Comparison of ENCODE assay signal across 10 mouse cellular contexts in genomic region chr4:142410596-142411573, GRCm38 (mm10).
DNase-seq lines count a peak whose midpoint lies in the region; ATAC-seq and TF ChIP-seq lines count a peak whose summit lies in the region.
"Had no signal": no experiment of that assay in that cellular context is flagged by ENCODE, and none has a peak within 500 bp of the region (broad histone marks: within the 10 kb centered on the region; RNA-seq: fewer than 3 reads in every experiment).

No protein-coding gene starts in this region.

- DNase-seq in lung, postnatal 10 days: peak; percentile 57
- no peak for DNase-seq in lung, adult 2 months
- DNase-seq in midbrain, postnatal 0 days (ENCODE audit: low spot score): peak; percentile 86
- DNase-seq in embryo, embryonic 10 days (ENCODE audit: low spot score): no peak
- no peak for DNase-seq in yolk sac, embryonic 10.5 days (ENCODE audit: low spot score)

- peak; percentile 91 for ATAC-seq in forebrain, embryonic 16.5 days
- ATAC-seq in hindbrain, embryonic 16.5 days: peak; percentile 73
- ATAC-seq in midbrain, postnatal 0 days (ENCODE audit: low FRiP score): no peak
- no peak for ATAC-seq in intestine, embryonic 15.5 days

- no peaks in the 10 kb centered on the region for H3K36me3 ChIP-seq in forebrain, embryonic 16.5 days (ENCODE audit: control insufficient read depth, insufficient read depth)
- H3K36me3 ChIP-seq in hindbrain, embryonic 16.5 days (ENCODE audit: control insufficient read depth, insufficient read depth, low read length): no peaks in the 10 kb centered on the region
- no peaks in the 10 kb centered on the region for H3K36me3 ChIP-seq in midbrain, postnatal 0 days (ENCODE audit: insufficient read depth, low read length)
- no peaks in the 10 kb centered on the region for H3K36me3 ChIP-seq in intestine, embryonic 15.5 days
- H3K36me3 ChIP-seq: lung, embryonic 15.5 days; stomach, embryonic 15.5 days had no signal

- H3K9ac ChIP-seq in forebrain, embryonic 16.5 days (replicated peaks; ENCODE audit: low read depth, low read length): 0 out of 2 replicates have a peak overlapping the region, but pooled peaks have one; percentile 5
- no peak overlapping the region for H3K9ac ChIP-seq in hindbrain, embryonic 16.5 days (ENCODE audit: low read depth, low read length)
- H3K9ac ChIP-seq in midbrain, postnatal 0 days (replicated peaks; ENCODE audit: low read length, poor library complexity, severe bottlenecking): no peak overlapping the region
- H3K9ac ChIP-seq in intestine, embryonic 15.5 days: no peak overlapping the region
- H3K9ac ChIP-seq: lung, embryonic 15.5 days; stomach, embryonic 15.5 days had no signal

- no peak overlapping the region for H3K4me3 ChIP-seq in lung, adult 2 months (replicated peaks; ENCODE audit: extremely low read depth, low read depth, low read length)
- peak overlapping the region; percentile 6; the same call in 1 of the 2 replicates for H3K4me3 ChIP-seq in forebrain, embryonic 16.5 days (replicated peaks; ENCODE audit: low read length)
- H3K4me3 ChIP-seq in hindbrain, embryonic 16.5 days (ENCODE audit: low read length): no peak overlapping the region
- no peak overlapping the region for H3K4me3 ChIP-seq in midbrain, postnatal 0 days (ENCODE audit: low read depth, low read length)
- no peak overlapping the region for H3K4me3 ChIP-seq in intestine, embryonic 15.5 days (replicated peaks)
- H3K4me3 ChIP-seq: lung, embryonic 15.5 days; stomach, embryonic 15.5 days had no signal

- peak overlapping the region; percentile 65 for H3K27ac ChIP-seq in forebrain, embryonic 16.5 days (ENCODE audit: low read length)
- H3K27ac ChIP-seq in hindbrain, embryonic 16.5 days (ENCODE audit: low read depth, low read length): peak overlapping the region; percentile 60; the same call in 1 of the 2 replicates
- H3K27ac ChIP-seq in midbrain, postnatal 0 days (ENCODE audit: low read depth, low read length): peak overlapping the region; percentile 40
- no peak overlapping the region for H3K27ac ChIP-seq in intestine, embryonic 15.5 days
- H3K27ac ChIP-seq: lung, embryonic 15.5 days; stomach, embryonic 15.5 days had no signal

- no peaks in the 10 kb centered on the region for H3K9me3 ChIP-seq in forebrain, embryonic 16.5 days (ENCODE audit: control insufficient read depth, low read length)
- no peaks in the 10 kb centered on the region for H3K9me3 ChIP-seq in hindbrain, embryonic 16.5 days (ENCODE audit: control insufficient read depth, low read length)
- no peaks in the 10 kb centered on the region for H3K9me3 ChIP-seq in midbrain, postnatal 0 days (ENCODE audit: low read length)
- H3K9me3 ChIP-seq in intestine, embryonic 15.5 days: no peaks in the 10 kb centered on the region
- H3K9me3 ChIP-seq: lung, embryonic 15.5 days; stomach, embryonic 15.5 days had no signal

- 65% methylated on average over 26 of the region's 26 CpGs for WGBS in lung, adult 2 months
- 32% methylated on average over 26 of the region's 26 CpGs for WGBS in forebrain, embryonic 16.5 days
- 54% methylated on average over 26 of the region's 26 CpGs for WGBS in hindbrain, embryonic 16.5 days
- 55% methylated on average over 26 of the region's 26 CpGs for WGBS in midbrain, postnatal 0 days
- 68% methylated on average over 26 of the region's 26 CpGs for WGBS in intestine, embryonic 15.5 days

- TF ChIP-seq CTCF in lung, adult 2 months (IDR thresholded peaks at IDR 0.05; ENCODE audit: insufficient read depth, low read length): no peak
- TF ChIP-seq CTCF in midbrain, postnatal 0 days (IDR thresholded peaks at IDR 0.05): no peak

- TF ChIP-seq POLR2A in lung, adult 2 months (IDR thresholded peaks at IDR 0.05; ENCODE audit: borderline replicate concordance, extremely low read depth, low read depth, low read length): no peak

- H3K27me3 ChIP-seq in forebrain, embryonic 16.5 days (replicated peaks; ENCODE audit: control insufficient read depth, insufficient read depth, low read length): no peaks in the 10 kb centered on the region
- H3K27me3 ChIP-seq in hindbrain, embryonic 16.5 days (replicated peaks; ENCODE audit: control insufficient read depth, insufficient read depth, low read length): no peaks in the 10 kb centered on the region
- H3K27me3 ChIP-seq in midbrain, postnatal 0 days (ENCODE audit: insufficient read depth, low read length): no peaks in the 10 kb centered on the region
- no peaks in the 10 kb centered on the region for H3K27me3 ChIP-seq in intestine, embryonic 15.5 days (replicated peaks)
- H3K27me3 ChIP-seq: lung, embryonic 15.5 days; stomach, embryonic 15.5 days had no signal

- H3K4me2 ChIP-seq in forebrain, embryonic 16.5 days (ENCODE audit: low read length): peak overlapping the region; percentile 44
- H3K4me2 ChIP-seq in hindbrain, embryonic 16.5 days (ENCODE audit: low read length): peak overlapping the region; percentile 31
- 0 out of 2 replicates have a peak overlapping the region, but pooled peaks have one; percentile 18 for H3K4me2 ChIP-seq in midbrain, postnatal 0 days (ENCODE audit: low read depth, low read length, poor library complexity, severe bottlenecking)
- no peak overlapping the region for H3K4me2 ChIP-seq in intestine, embryonic 15.5 days (replicated peaks)
- H3K4me2 ChIP-seq: lung, embryonic 15.5 days; stomach, embryonic 15.5 days had no signal

- no peaks in the 10 kb centered on the region for H3K4me1 ChIP-seq in lung, adult 2 months (ENCODE audit: control insufficient read depth, insufficient read depth, low read length)
- peaks cover 27% of the 10 kb centered on the region for H3K4me1 ChIP-seq in forebrain, embryonic 16.5 days (replicated peaks; ENCODE audit: control insufficient read depth, insufficient read depth, low read length)
- H3K4me1 ChIP-seq in hindbrain, embryonic 16.5 days (ENCODE audit: control insufficient read depth, insufficient read depth, low read depth, low read length): peaks cover 21% of the 10 kb centered on the region
- H3K4me1 ChIP-seq in midbrain, postnatal 0 days (ENCODE audit: insufficient read depth, low read length): peaks cover 7% of the 10 kb centered on the region; the same call in 1 of the 2 replicates
- H3K4me1 ChIP-seq in intestine, embryonic 15.5 days (replicated peaks): peaks cover 2% of the 10 kb centered on the region; the same call in 1 of the 2 replicates
- H3K4me1 ChIP-seq: stomach, embryonic 15.5 days had no signal

Comparison
In these comparisons a context has a peak if more than half of its experiments do, and no peak if none do; other contexts are left out.
1. DNase-seq: peak in lung, postnatal 10 days (single experiment) and midbrain, postnatal 0 days (single experiment); none in lung, adult 2 months (single experiment), embryo, embryonic 10 days (single experiment) and yolk sac, embryonic 10.5 days (single experiment).
2. ATAC-seq: peak in forebrain, embryonic 16.5 days (single experiment) and hindbrain, embryonic 16.5 days (single experiment); none in midbrain, postnatal 0 days (single experiment) and intestine, embryonic 15.5 days (single experiment).